Mouse (Mus musculus) embryonic facial prominence, embryonic 11.5 days (tissue): ENCODE results near the gene Gcnt4. TPM values are rescaled to one million over a fixed set of nuclear protein-coding genes. Genes with fewer than 3 reads are reported as not detected.
A peak's percentile ranks its signal among the peaks of the same experiment; 100 is the strongest.

Source experiments
- ATAC-seq: fragments of 200-750 bp; cut with Nextera tagmentation; replicated peaks from 2 replicates; pipeline ENCODE4 v1.8.0; 2017; ENCODE audit warnings: low read depth; ENCODE audit not compliant: insufficient number of reproducible peaks, low FRiP score, low TSS enrichment
- DNase-seq: peaks from one replicate; pipeline ENCODE4 v3.0.0-alpha.2; 2015; ENCODE audit warnings: low spot score
- H3K27ac ChIP-seq: fragments of 300-500 bp; sonication (generic); replicated peaks from 2 replicates; pipeline ENCODE4 v1.5.1; 2014; ENCODE audit warnings: mild to moderate bottlenecking, low read depth, low read length, control low read depth
- H3K27me3 ChIP-seq: fragments of 300-500 bp; sonication (generic); 2 replicates; pipeline ENCODE4 v1.6.1; 2014; ENCODE audit warnings: mild to moderate bottlenecking, low read length, moderate library complexity, mixed read lengths; ENCODE audit not compliant: control insufficient read depth, insufficient read depth
- H3K36me3 ChIP-seq: fragments of 300-500 bp; sonication (generic); replicated peaks from 2 replicates; pipeline ENCODE4 v1.6.1; 2014; ENCODE audit warnings: low read depth, mild to moderate bottlenecking, low read length, moderate library complexity, mixed read lengths; ENCODE audit not compliant: control insufficient read depth, insufficient read depth
- H3K4me1 ChIP-seq: fragments of 300-500 bp; sonication (generic); 2 replicates; pipeline ENCODE4 v1.6.1; 2014; ENCODE audit warnings: low read length, mixed read lengths; ENCODE audit not compliant: control insufficient read depth, insufficient read depth
- H3K4me2 ChIP-seq: fragments of 300-500 bp; sonication (generic); 2 replicates; pipeline ENCODE4 v1.6.1; 2014; ENCODE audit warnings: low read depth, mild to moderate bottlenecking, control low read depth, low read length, moderate library complexity
- H3K4me3 ChIP-seq: fragments of 300-500 bp; sonication (generic); 2 replicates; pipeline ENCODE4 v1.5.1; 2014; ENCODE audit warnings: low read depth, low read length, control low read depth
- H3K9ac ChIP-seq: fragments of 300-500 bp; sonication (generic); replicated peaks from 2 replicates; pipeline ENCODE4 v1.6.1; 2014; ENCODE audit warnings: mild to moderate bottlenecking, control low read depth, low read length
- H3K9me3 ChIP-seq: fragments of 300-500 bp; sonication (generic); replicated peaks from 2 replicates; pipeline ENCODE4 v1.6.1; 2016; ENCODE audit warnings: mild to moderate bottlenecking, low read length, inconsistent platforms, mixed read lengths; ENCODE audit not compliant: control insufficient read depth
- WGBS: fragments of 180-500 bp; shearing (Covaris S2); extraction: QIAGEN DNeasy Blood & Tissue Kit; methylation state at CpG from one replicate; pipeline ENCODE4 v1.1.7; 2014; 5-methylcytosine and 5-hydroxymethylcytosine counted together
- polyA plus RNA-seq: library from polyadenylated mRNA; unstranded; fragments of >200 nt; fragmentation: Nextera tagmentation; extraction: Ambion mirVana; gene quantifications from 2 replicates; pipeline ENCODE4 v1.2.1, GENCODE M21; 2014

The Gcnt4 gene
- polyA plus RNA-seq, 1 experiment from 2014 or later: 0.07 TPM

DNA sequence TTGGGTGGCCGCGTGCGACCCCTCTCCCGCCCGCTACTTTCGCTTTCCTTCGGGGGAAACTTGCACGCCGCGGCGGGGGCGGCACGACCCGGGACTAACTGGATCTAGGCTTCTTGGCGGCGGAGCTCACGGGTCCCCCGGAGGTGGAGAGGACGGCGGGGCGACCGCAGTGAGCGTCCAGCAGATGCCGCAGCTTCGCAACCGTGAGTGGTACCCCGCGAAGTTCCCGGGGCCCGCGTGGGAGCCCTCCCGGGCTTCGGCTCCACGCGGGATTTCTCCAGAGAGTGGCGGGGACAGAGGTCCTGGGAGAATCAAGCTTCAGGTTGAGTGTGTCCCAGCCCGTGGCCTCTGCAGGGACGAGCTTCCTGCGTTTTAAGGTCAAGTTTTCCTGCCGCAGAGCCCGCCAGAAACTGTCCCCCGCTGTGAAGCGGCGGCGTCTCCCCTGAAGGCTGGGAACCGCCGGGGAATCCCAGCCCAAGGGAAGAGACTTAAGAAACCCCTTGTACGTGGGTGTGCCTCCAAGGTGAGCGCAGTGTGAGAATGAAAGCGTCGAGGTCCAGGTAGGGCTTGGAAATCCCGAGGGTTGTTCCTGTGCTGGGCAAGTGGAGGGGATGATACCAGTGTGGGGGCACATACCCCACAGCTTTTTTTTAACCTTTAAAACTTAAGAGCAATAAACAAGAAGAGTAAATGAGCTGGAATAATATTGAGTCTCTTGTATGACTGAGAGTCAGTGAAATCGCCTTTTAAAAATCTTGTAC lies 676 bp downstream of the Gcnt4 start:
- ATAC-seq: peak; percentile 25; the same call in 1 of the 2 replicates
- peak overlapping the region; percentile 98 for H3K4me2 ChIP-seq
- H3K27me3 ChIP-seq: peaks cover 19% of the 10 kb centered on the region
- WGBS: 1% methylated on average over 52 of the region's 53 CpGs
- H3K9me3 ChIP-seq: no peaks in the 10 kb centered on the region
- H3K27ac ChIP-seq: no peak overlapping the region
- H3K36me3 ChIP-seq: no peaks in the 10 kb centered on the region
- peak overlapping the region; percentile 49 for H3K9ac ChIP-seq
- H3K4me1 ChIP-seq: no peaks in the 10 kb centered on the region
- DNase-seq: peak; percentile 31
- peak overlapping the region; percentile 66 for H3K4me3 ChIP-seq

GRCm38 (mm10) chr13:96925991-96926725 lies 1.7 kb downstream of the Gcnt4 start:
- no peaks in the 10 kb centered on the region for H3K4me1 ChIP-seq
- no peak for ATAC-seq
- no peak overlapping the region for H3K9ac ChIP-seq
- 34% methylated on average over 10 of the region's 10 CpGs for WGBS
- no peak overlapping the region for H3K27ac ChIP-seq
- no peak overlapping the region for H3K4me2 ChIP-seq
- no peaks in the 10 kb centered on the region for H3K9me3 ChIP-seq
- peaks cover 19% of the 10 kb centered on the region for H3K27me3 ChIP-seq
- H3K36me3 ChIP-seq: no peaks in the 10 kb centered on the region
- no peak for DNase-seq
- H3K4me3 ChIP-seq: no peak overlapping the region

GRCm38 (mm10) chr13:96927781-96928180 lies 3.3 kb downstream of the Gcnt4 start:
- no peaks in the 10 kb centered on the region for H3K4me1 ChIP-seq
- H3K27me3 ChIP-seq: peaks cover 19% of the 10 kb centered on the region
- ATAC-seq (no peak), DNase-seq (no peak)
- no peak overlapping the region for H3K4me3 ChIP-seq
- WGBS: 78% methylated on average over 1 of the region's 1 CpGs
- H3K4me2 ChIP-seq: no peak overlapping the region
- H3K9me3 ChIP-seq: no peaks in the 10 kb centered on the region
- H3K27ac ChIP-seq: no peak overlapping the region
- H3K36me3 ChIP-seq: no peaks in the 10 kb centered on the region
- no peak overlapping the region for H3K9ac ChIP-seq

DNA sequence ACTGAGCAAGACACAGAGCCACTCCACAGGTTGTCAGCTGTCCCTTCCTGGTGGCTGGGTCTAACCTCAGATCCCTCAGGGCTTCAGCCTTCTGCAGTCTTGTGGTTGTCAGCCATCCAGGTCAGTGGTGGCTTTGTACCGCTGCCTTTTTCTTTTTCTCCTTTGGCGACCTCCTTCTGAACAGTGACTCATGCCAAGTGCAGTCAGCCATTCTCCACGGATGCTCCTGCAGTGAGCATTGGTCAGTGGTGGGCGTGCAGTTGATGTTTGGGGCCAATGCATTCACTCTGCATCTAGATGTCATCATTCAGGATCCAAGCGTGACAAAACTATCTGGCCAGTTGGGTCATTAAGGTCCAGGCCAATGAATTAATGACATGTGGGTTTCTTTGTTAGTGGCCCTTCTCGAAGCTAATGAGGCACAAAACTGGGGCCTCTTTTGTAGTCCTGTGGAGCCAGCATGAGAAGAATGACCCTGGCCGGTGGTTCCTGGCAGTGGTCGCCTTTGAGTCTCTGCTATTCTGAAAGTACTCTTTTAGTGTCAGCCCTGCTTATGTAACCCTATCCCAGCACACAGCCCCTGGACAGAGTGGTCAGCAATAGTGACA lies 4.0 kb downstream of the Gcnt4 start:
- no peak overlapping the region for H3K4me3 ChIP-seq

DNA sequence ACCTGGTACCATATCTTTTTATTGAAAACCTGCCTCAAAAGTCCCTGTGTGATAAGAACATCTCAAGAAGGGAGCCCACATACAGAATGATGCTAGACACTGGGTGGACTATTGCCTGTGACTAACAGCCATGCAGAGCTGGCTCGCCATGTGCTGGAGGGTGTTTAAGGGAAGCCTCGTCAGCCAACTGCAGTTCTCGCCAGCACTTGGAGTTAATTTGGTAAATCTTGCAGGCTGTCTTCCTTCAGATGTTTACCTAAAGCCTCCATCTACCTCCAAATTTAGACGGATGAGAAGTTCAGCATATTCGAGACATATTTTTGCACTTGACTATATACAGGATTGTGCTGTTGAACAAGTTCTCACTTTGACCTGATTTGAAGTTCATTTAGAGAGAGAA lies 8.3 kb downstream of the Gcnt4 start:
- Histone ChIP-seq H3K4me2 (no peak overlapping the region), H3K9ac (no peak overlapping the region), H3K4me3 (no peak overlapping the region), H3K36me3 (no peaks in the 10 kb centered on the region), H3K4me1 (no peaks in the 10 kb centered on the region), H3K27ac (no peak overlapping the region), H3K9me3 (no peaks in the 10 kb centered on the region), H3K27me3 (no peaks in the 10 kb centered on the region)
- DNase-seq (no peak), ATAC-seq (no peak)
- 91% methylated on average over 5 of the region's 5 CpGs for WGBS

More for the DNA sequence above, 4.0 kb downstream of the Gcnt4 start:
- ATAC-seq (peak; percentile 61; the same call in 1 of the 2 replicates), DNase-seq (no peak)
- no peak overlapping the region for H3K9ac ChIP-seq
- H3K36me3 ChIP-seq: no peaks in the 10 kb centered on the region
- no peaks in the 10 kb centered on the region for H3K4me1 ChIP-seq
- no peak overlapping the region for H3K27ac ChIP-seq
- 45% methylated on average over 8 of the region's 8 CpGs for WGBS
- H3K4me2 ChIP-seq: no peak overlapping the region
- peaks cover 19% of the 10 kb centered on the region for H3K27me3 ChIP-seq
- no peaks in the 10 kb centered on the region for H3K9me3 ChIP-seq

GRCm38 (mm10) chr13:96933367-96933766 lies 8.9 kb downstream of the Gcnt4 start:
- ATAC-seq: no peak
- Histone ChIP-seq H3K9me3 (no peaks in the 10 kb centered on the region), H3K9ac (no peak overlapping the region), H3K36me3 (no peaks in the 10 kb centered on the region), H3K4me1 (no peaks in the 10 kb centered on the region), H3K4me3 (no peak overlapping the region), H3K27me3 (no peaks in the 10 kb centered on the region), H3K27ac (no peak overlapping the region), H3K4me2 (no peak overlapping the region)
- 76% methylated on average over 8 of the region's 8 CpGs for WGBS
- DNase-seq: no peak

DNA sequence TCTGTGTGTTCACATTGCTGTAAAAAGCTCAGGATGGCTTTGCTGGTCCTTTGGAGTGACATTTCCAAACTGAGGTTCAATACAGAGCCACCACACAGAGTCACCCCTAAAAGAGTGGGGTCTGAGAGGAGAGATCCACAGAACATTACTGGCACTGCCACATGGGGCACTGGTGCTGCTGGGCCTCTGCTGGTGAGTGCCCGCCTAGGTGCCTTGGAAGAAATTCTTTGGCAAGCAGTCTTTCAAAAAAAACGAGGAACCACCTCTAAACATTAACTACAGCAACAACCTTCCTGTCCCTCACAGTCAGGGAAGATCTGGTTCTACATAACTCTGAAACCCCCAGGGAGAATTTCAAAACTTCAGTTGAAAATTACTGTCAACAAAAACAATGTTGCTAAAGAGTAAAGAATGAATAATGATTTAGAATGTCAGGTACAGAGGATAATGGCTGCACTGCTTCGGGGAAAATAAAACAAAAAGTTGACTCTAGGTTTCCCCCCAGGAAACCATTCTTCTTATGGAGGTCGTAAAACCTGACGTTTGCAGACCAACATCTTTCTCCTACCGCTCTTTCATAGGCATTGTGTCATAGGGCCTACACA lies 11.8 kb downstream of the Gcnt4 start:
- ATAC-seq (no peak), DNase-seq (no peak)
- H3K4me3 ChIP-seq: no peak overlapping the region
- H3K9ac ChIP-seq: no peak overlapping the region
- no peaks in the 10 kb centered on the region for H3K4me1 ChIP-seq
- no peak overlapping the region for H3K27ac ChIP-seq
- 81% methylated on average over 6 of the region's 6 CpGs for WGBS
- no peak overlapping the region for H3K4me2 ChIP-seq
- H3K9me3 ChIP-seq: no peaks in the 10 kb centered on the region
- no peaks in the 10 kb centered on the region for H3K36me3 ChIP-seq
- no peaks in the 10 kb centered on the region for H3K27me3 ChIP-seq
